Mouse (Mus musculus): ENCODE data around the gene Zfp654. TPM values are rescaled to one million over a fixed set of nuclear protein-coding genes. Genes with fewer than 3 reads are reported as not detected.

The Zfp654 gene
- polyA plus RNA-seq, 1 experiment from 2014 or later, result 4.5 TPM

DNA sequence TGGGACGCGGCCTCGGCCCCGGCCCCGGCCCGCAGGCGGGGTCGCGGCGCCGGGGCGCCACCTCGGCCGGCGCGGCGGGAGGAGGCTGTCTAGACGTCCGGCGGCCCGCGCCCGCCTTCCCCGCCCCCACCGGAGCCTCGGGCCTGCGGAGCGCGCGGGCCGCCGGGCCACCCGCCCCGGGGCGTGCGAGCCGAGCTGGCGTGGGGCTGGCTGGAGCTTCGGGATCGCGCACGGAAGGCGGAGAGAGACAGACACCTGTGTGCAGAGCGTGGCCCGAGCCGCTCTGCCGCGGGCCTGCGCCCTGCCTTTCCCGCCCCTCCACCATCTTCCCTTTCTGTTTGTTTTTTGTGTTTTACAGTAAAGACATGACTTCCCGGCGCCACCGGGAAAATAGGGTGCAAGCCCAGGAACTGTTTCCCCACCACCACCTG is 1.0 kb upstream of the Zfp654 start:
- H3K27me3 ChIP-seq (replicated peaks), result no peaks in the 10 kb centered on the region
- ATAC-seq (ENCODE audit: low FRiP score), result peak; percentile 33

DNA sequence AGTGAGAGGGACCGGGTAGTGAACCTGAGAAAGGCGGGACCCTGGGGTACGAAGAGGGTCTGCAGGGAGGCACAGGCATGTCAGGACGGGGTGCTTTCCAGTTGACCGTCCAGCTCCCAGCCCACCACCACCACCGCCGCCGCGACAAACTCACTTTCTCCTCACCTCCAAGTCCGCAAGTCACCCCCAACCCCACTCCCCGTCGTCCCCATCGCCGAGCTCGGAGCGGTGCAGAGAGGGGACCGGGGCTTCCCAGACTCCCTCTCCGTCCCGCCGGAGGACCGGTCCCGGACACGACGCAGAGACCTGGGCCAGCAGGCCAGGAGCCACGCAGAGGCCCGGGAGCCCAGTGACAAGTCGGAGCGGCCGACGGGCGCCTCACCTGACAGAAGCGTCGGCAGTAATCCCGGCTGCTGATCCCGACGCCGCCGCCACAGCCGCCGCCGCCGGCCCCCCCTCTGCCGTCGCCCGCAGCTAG is 328 bp downstream of the Zfp654 start:
- Histone ChIP-seq H3K27me3 (replicated peaks) (no peaks in the 10 kb centered on the region), H3K9me3 (replicated peaks) (no peaks in the 10 kb centered on the region), H3K36me3 (peaks cover 7% of the 10 kb centered on the region), H3K4me3 (replicated peaks) (peak overlapping the region; percentile 62), H3K4me2 (peak overlapping the region; percentile 88), H3K9ac (replicated peaks) (peak overlapping the region; percentile 87), H3K4me1 (peaks cover 28% of the 10 kb centered on the region), H3K27ac (replicated peaks) (peak overlapping the region; percentile 99)
- whole genome bisulfite sequencing, result under 1% methylated on average over 39 of the region's 45 CpGs
- peak; percentile 62 for ATAC-seq (ENCODE audit: low FRiP score)

More for the DNA sequence above, 1.0 kb upstream of the Zfp654 start:
- H3K4me2 ChIP-seq, result peak overlapping the region; percentile 69
- no peaks in the 10 kb centered on the region for H3K9me3 ChIP-seq (replicated peaks)
- peak overlapping the region; percentile 95 for H3K27ac ChIP-seq (replicated peaks)
- peaks cover 28% of the 10 kb centered on the region for H3K4me1 ChIP-seq
- 0% methylated on average over 13 of the region's 53 CpGs for WGBS
- H3K9ac ChIP-seq (replicated peaks), result peak overlapping the region; percentile 78
- peak overlapping the region; percentile 62 for H3K4me3 ChIP-seq (replicated peaks)
- H3K36me3 ChIP-seq, result peaks cover 12% of the 10 kb centered on the region

DNA sequence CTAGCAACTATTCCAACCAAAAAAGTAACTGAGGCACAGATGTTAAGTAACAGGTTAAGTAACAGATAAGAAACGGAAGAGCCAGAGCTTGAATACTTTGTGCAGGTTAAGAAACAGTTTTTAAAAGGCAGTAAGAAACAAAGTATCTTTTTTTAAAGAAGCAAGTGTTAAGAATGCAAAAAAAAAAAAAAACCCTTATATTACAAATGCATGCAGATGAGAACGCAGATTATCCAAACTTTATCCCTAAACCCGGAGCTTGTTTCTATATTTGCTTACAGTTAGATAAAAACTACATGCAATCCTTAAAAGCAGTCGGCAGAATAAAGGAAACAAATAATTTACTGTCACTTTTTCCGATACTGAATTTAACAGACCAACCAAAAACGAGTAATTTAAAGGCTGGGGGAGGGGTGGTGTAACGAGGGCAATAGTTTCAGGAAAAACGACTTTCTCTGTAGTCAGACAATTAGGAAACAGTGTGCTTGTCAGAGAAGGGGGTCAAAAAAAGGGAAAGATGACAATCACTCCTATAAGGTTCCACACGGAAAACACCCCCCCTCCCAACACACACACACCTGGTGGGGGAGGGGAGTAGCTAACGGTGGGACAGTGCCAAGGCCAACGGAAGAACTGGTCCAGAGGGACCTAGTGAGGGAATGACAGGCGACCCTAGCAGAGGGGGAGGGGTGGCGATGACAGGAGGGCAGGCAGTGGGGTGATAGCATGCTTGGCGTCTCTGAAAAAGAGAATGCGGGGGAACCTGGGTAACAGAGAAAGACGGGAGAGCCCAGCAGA is 966 bp downstream of the Zfp654 start:
- ATAC-seq (ENCODE audit: low FRiP score), result no peak
- peak overlapping the region; percentile 62 for H3K4me3 ChIP-seq (replicated peaks)
- peaks cover 28% of the 10 kb centered on the region for H3K4me1 ChIP-seq
- peak overlapping the region; percentile 88 for H3K4me2 ChIP-seq
- peak overlapping the region; percentile 99 for H3K27ac ChIP-seq (replicated peaks)
- 4% methylated on average over 16 of the region's 16 CpGs for WGBS
- no peaks in the 10 kb centered on the region for H3K9me3 ChIP-seq (replicated peaks)
- H3K27me3 ChIP-seq (replicated peaks), result no peaks in the 10 kb centered on the region
- peaks cover 2% of the 10 kb centered on the region for H3K36me3 ChIP-seq
- peak overlapping the region; percentile 87 for H3K9ac ChIP-seq (replicated peaks)

DNA sequence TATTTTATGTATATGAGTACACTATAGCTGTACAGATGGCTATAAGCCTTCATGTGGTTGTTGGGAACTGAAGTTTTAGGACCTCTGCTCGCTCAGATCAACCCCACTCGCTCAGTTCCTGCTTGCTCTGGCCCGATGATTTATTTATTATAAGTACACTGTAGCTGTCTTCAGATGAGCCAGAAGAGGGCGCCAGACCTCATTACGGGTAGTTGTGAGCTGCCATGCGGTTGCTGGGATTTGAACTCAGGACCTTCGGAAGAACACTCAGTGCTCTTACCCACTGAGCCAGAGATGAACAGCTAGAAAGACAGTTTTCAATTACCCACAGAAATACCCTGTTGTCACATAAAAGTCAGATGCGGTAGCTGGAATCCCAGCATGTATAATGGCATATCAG is 5.5 kb downstream of the Zfp654 start:
- Histone ChIP-seq H3K27ac (replicated peaks) (no peak overlapping the region), H3K36me3 (no peaks in the 10 kb centered on the region), H3K27me3 (replicated peaks) (no peaks in the 10 kb centered on the region), H3K9ac (replicated peaks) (no peak overlapping the region), H3K4me2 (no peak overlapping the region), H3K4me3 (replicated peaks) (no peak overlapping the region), H3K4me1 (peaks cover 10% of the 10 kb centered on the region), H3K9me3 (replicated peaks) (no peaks in the 10 kb centered on the region)
- WGBS, result 90% methylated on average over 8 of the region's 8 CpGs
- ATAC-seq (ENCODE audit: low FRiP score), result no peak

DNA sequence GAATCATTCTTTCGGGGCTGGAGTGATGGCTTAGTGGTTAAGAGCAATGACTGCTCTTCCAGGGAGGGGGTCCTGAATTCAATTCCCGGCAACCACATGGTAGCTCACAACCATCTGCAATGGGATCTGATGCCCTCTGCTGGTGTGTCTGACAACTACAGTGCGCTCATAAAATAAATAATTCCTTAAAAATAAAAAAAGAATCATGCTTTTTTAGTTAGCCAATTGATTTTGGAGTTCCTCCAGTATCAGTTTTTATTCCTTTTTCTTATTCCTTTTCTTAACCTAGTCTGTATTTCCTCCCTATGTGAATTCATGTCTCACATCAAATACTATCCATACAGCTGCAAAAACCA is 9.1 kb downstream of the Zfp654 start:
- ATAC-seq (ENCODE audit: low FRiP score), result no peak
- Histone ChIP-seq H3K36me3 (no peaks in the 10 kb centered on the region), H3K4me1 (no peaks in the 10 kb centered on the region), H3K9me3 (replicated peaks) (no peaks in the 10 kb centered on the region), H3K4me3 (replicated peaks) (no peak overlapping the region), H3K27me3 (replicated peaks) (no peaks in the 10 kb centered on the region), H3K9ac (replicated peaks) (no peak overlapping the region), H3K27ac (replicated peaks) (no peak overlapping the region), H3K4me2 (no peak overlapping the region)
- WGBS, result 95% methylated on average over 3 of the region's 3 CpGs

DNA sequence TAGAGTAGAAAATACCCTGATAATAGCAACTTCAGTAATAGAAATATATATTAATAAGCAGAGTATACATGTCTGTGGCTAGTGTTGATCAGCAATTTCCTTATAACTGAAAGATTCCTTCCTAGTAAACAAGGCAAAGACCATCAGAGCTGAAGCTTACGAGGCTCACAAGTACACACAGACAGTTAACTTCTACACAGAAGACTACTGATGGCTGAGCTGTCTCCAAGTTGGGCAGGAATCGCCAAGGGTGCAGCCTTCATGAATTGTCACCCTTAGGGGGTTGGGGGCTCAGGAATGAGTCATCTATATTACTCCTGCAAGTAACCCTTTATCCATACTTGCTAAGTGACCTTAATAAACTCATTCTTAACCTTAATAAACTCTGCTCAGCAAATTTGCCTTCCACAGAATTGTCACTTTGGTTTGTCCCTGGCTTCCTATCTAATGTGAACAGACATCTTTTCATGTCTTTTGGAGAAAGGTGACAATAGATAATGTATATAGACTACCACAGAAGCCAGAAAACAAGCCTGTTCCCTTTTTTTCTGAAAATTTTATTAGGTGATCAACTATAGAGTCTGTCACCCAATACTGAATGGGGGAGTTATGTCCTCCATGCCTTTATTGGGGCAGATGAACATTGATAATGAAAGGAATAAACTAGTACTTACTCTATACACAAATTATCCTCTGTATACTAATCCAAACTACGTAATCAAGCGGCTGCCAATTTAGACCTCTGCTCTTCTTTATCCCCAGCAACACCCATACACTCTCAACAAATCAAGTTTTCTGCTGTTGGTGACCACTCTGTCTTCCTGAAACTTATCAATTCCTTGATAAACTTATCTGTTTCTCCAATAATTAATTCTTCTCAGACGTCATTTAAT is 9.7 kb downstream of the Zfp654 start:
- Histone ChIP-seq H3K9ac (replicated peaks) (no peak overlapping the region), H3K27ac (replicated peaks) (no peak overlapping the region), H3K4me3 (replicated peaks) (no peak overlapping the region), H3K9me3 (replicated peaks) (no peaks in the 10 kb centered on the region), H3K36me3 (no peaks in the 10 kb centered on the region), H3K4me2 (no peak overlapping the region), H3K4me1 (no peaks in the 10 kb centered on the region), H3K27me3 (replicated peaks) (no peaks in the 10 kb centered on the region)
- 90% methylated on average over 5 of the region's 5 CpGs for WGBS
- ATAC-seq (ENCODE audit: low FRiP score), result no peak

DNA sequence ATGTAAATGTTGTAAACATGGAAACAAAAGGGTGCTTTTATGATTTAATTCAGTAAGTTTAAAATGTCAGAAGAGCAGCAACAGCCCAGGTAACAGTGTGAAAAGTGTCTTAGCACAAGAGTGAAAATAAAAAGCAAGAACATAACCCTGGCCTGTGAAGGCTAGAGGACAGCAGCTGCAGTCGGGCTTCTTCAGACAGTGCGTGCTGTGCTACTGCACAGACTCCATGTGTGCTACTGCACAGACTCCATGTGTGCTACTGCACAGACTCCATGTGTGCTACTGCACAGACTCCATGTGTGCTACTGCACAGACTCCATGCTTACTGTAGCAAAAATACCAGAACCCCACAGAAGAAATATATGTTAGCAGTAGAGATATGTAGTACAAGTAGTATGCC is 14.7 kb downstream of the Zfp654 start:
- Histone ChIP-seq H3K36me3 (no peaks in the 10 kb centered on the region), H3K27me3 (replicated peaks) (no peaks in the 10 kb centered on the region), H3K4me1 (no peaks in the 10 kb centered on the region), H3K4me2 (no peak overlapping the region), H3K9ac (replicated peaks) (no peak overlapping the region), H3K4me3 (replicated peaks) (no peak overlapping the region), H3K9me3 (replicated peaks) (no peaks in the 10 kb centered on the region), H3K27ac (replicated peaks) (no peak overlapping the region)
- ATAC-seq (ENCODE audit: low FRiP score), result no peak
- 91% methylated on average over 2 of the region's 2 CpGs for WGBS

DNA sequence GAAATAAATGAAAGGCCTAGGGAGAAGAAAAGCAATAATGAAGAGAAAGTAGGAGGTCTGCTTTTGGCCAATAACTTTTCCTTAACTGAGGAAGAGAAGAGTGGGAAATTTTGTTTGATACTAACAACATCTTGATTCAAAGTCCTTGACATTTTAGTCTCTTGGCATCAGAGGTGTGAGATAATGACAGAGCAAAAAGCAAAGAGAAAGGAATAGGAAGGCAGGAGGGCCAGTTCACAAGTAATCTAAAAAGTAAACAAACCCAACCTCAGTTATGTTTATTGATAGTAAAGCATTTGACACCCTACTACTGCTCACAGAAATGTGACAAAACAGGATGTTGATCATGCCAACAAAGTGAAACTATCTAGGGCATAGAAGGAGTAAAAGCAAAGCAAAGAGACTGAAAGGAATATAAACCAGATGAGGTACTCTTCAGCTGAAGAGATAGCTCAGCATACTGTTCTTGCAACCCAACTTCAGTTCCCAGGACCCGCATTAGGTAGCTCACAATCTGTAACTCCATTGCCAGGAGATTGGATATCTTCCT is 15.4 kb downstream of the Zfp654 start:
- H3K4me2 ChIP-seq, result no peak overlapping the region
- no peak overlapping the region for H3K9ac ChIP-seq (replicated peaks)
- H3K4me3 ChIP-seq (replicated peaks), result no peak overlapping the region
- WGBS, result 82% methylated on average over 1 of the region's 1 CpGs
- H3K4me1 ChIP-seq, result no peaks in the 10 kb centered on the region
- no peaks in the 10 kb centered on the region for H3K27me3 ChIP-seq (replicated peaks)
- no peaks in the 10 kb centered on the region for H3K36me3 ChIP-seq
- no peak for ATAC-seq (ENCODE audit: low FRiP score)
- H3K27ac ChIP-seq (replicated peaks), result no peak overlapping the region
- H3K9me3 ChIP-seq (replicated peaks), result no peaks in the 10 kb centered on the region

DNA sequence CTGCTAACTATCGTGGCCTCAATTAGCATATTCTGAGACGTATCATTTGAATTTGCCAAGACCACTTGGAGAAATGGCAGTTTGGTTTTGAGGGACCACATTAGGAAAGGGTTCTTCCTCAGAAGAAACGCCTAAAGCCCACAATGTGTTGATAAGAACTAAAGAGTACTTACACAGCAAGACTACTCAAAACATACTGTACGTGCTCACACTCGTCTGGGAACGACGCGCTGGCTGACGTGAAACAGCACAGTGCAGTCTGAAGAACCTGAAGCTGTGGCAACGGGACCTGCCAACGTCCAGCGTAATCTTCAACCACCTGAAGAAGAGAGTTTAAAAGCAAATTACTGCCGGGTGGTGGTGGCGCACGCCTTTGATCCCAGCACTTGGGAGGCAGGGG is 21.2 kb downstream of the Zfp654 start:
- Histone ChIP-seq H3K4me1 (no peaks in the 10 kb centered on the region), H3K27ac (replicated peaks) (no peak overlapping the region), H3K27me3 (replicated peaks) (no peaks in the 10 kb centered on the region), H3K4me3 (replicated peaks) (no peak overlapping the region), H3K9me3 (replicated peaks) (no peaks in the 10 kb centered on the region), H3K4me2 (no peak overlapping the region), H3K9ac (replicated peaks) (no peak overlapping the region), H3K36me3 (peaks cover 3% of the 10 kb centered on the region)
- no peak for ATAC-seq (ENCODE audit: low FRiP score)
- WGBS, result 97% methylated on average over 15 of the region's 15 CpGs

DNA sequence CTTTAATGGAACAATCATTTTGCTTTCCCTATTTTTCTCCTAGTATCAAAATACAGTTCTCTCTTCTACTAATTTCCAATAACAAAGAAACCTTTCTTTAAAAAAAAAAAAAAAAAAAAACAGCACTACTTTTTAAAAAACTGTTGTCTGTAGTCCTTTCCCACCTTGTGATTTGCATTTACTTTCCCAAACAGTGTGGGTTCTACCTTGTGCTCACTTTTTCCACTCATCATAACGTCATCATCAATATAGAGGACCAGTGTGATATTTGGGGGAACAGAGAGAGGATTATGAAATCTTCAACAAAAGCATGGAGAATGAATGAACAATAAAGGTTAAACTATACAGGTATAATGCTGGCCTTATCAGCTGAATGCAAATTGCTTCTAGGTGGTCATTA is 27.0 kb downstream of the Zfp654 start:
- 95% methylated on average over 1 of the region's 1 CpGs for WGBS

DNA sequence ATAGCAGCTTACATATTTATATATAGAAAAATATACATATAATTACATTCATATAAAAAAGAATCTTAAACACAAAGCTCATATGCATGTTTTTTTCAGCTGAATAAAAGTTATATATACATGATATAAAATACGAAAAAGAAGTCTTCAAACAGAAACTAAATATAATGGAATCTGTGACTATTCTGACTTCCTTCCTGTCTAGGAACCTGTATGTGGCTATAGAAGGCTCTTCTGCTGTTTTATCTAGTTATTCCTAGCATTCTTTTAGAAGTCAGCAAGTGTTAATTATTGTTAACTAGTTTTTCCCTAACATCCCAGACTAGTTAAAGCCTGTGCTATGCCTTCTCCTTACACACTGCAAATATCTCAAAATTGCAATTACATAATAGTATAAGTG is 27.6 kb downstream of the Zfp654 start:
- 91% methylated on average over 1 of the region's 1 CpGs for WGBS
- H3K9ac ChIP-seq (replicated peaks), result no peak overlapping the region
- H3K27me3 ChIP-seq (replicated peaks), result no peaks in the 10 kb centered on the region
- H3K4me1 ChIP-seq, result no peaks in the 10 kb centered on the region
- no peak overlapping the region for H3K27ac ChIP-seq (replicated peaks)
- H3K4me2 ChIP-seq, result no peak overlapping the region
- no peaks in the 10 kb centered on the region for H3K36me3 ChIP-seq
- H3K4me3 ChIP-seq (replicated peaks), result no peak overlapping the region
- no peaks in the 10 kb centered on the region for H3K9me3 ChIP-seq (replicated peaks)
- no peak for ATAC-seq (ENCODE audit: low FRiP score)

More for the DNA sequence above, 27.0 kb downstream of the Zfp654 start:
- no peak overlapping the region for H3K4me3 ChIP-seq (replicated peaks)
- no peak for ATAC-seq (ENCODE audit: low FRiP score)
- no peak overlapping the region for H3K27ac ChIP-seq (replicated peaks)
- H3K9me3 ChIP-seq (replicated peaks), result no peaks in the 10 kb centered on the region
- H3K4me1 ChIP-seq, result no peaks in the 10 kb centered on the region
- H3K4me2 ChIP-seq, result no peak overlapping the region
- H3K9ac ChIP-seq (replicated peaks), result no peak overlapping the region
- no peaks in the 10 kb centered on the region for H3K36me3 ChIP-seq
- H3K27me3 ChIP-seq (replicated peaks), result no peaks in the 10 kb centered on the region
